Mouse (Mus musculus) MEL (cell line): ENCODE measurements around the gene Myod1.

Source experiments
- CHD1 ChIP-seq: IDR thresholded peaks from 2 replicates; pipeline ENCODE4 v1.6.1; 2012; ENCODE audit warnings: low read depth, mild to moderate bottlenecking, inconsistent platforms, low read length, improper control_type of control experiment
- CTCF ChIP-seq, 3 experiments: IDR thresholded peaks in 2 of 3; conservative IDR thresholded peaks in 1 of 3; 2 replicates each; pipeline ENCODE4 v1.5.1; 2011 to 2012; ENCODE audit warnings: low read length in 3 of 3, low read depth in 2 of 3, mild to moderate bottlenecking in 2 of 3, improper control_type of control experiment in 1 of 3, inconsistent platforms in 1 of 3, mixed read lengths in 1 of 3, moderate library complexity in 1 of 3; ENCODE audit not compliant: control insufficient read depth in 1 of 3, insufficient read depth in 1 of 3, poor library complexity in 1 of 3, severe bottlenecking in 1 of 3
- E2F4 ChIP-seq: IDR thresholded peaks from 2 replicates; pipeline ENCODE4 v1.6.1; 2011; ENCODE audit warnings: low read depth, low read length, improper control_type of control experiment, borderline replicate concordance
- JUND ChIP-seq: IDR thresholded peaks from 2 replicates; pipeline ENCODE4 v1.6.1; 2011; ENCODE audit warnings: low read depth, mild to moderate bottlenecking, improper control_type of control experiment, low read length
- MAZ ChIP-seq: IDR thresholded peaks from 2 replicates; pipeline ENCODE4 v1.6.1; 2012; ENCODE audit warnings: low read depth, mild to moderate bottlenecking, inconsistent platforms, low read length, improper control_type of control experiment
- MEF2A ChIP-seq: IDR thresholded peaks from 2 replicates; pipeline ENCODE4 v1.6.1; 2014; ENCODE audit warnings: low read depth, mild to moderate bottlenecking, inconsistent platforms, low read length, improper control_type of control experiment; ENCODE audit not compliant: poor library complexity, insufficient replicate concordance, severe bottlenecking; ENCODE audit errors: extremely low read depth
- NELFE ChIP-seq: IDR thresholded peaks from 2 replicates; pipeline ENCODE4 v1.6.1; 2011; ENCODE audit warnings: low read depth, low read length, improper control_type of control experiment
- POLR2A ChIP-seq, 2 experiments: IDR thresholded peaks; 2 replicates each; pipeline ENCODE4 v1.6.1; 2011 to 2012; ENCODE audit warnings: low read length in 2 of 2, mild to moderate bottlenecking in 2 of 2, control low read depth in 1 of 2, improper control_type of control experiment in 1 of 2, low read depth in 1 of 2, moderate library complexity in 1 of 2; ENCODE audit not compliant: control insufficient read depth in 1 of 2, insufficient read depth in 1 of 2, poor library complexity in 1 of 2
- POLR2AphosphoS5 ChIP-seq: IDR thresholded peaks from 2 replicates; pipeline ENCODE4 v1.6.1; 2012; ENCODE audit warnings: low read depth, borderline replicate concordance, mild to moderate bottlenecking, inconsistent platforms, low read length, moderate library complexity, mixed read lengths
- RAD21 ChIP-seq: IDR thresholded peaks from 2 replicates; pipeline ENCODE4 v1.6.1; 2011; ENCODE audit warnings: mild to moderate bottlenecking, low read depth, low read length, improper control_type of control experiment
- RCOR1 ChIP-seq: IDR thresholded peaks from 2 replicates; pipeline ENCODE4 v1.6.1; 2012; ENCODE audit warnings: low read depth, mild to moderate bottlenecking, inconsistent platforms, low read length, improper control_type of control experiment
- TBP ChIP-seq: IDR thresholded peaks from 2 replicates; pipeline ENCODE4 v1.8.0; 2011; ENCODE audit warnings: low read depth, low read length, improper control_type of control experiment
- TCF12 ChIP-seq: IDR thresholded peaks from 2 replicates; pipeline ENCODE4 v1.6.1; 2014; ENCODE audit warnings: low read depth, mild to moderate bottlenecking, inconsistent platforms, low read length, improper control_type of control experiment, moderate library complexity
- ZMIZ1 ChIP-seq: IDR thresholded peaks from 2 replicates; pipeline ENCODE4 v1.6.1; 2012; ENCODE audit warnings: low read depth, mild to moderate bottlenecking, inconsistent platforms, low read length, improper control_type of control experiment, moderate library complexity

- TF ChIP-seq NELFE = no peak
- no peak for TF ChIP-seq TCF12
- TF ChIP-seq ZMIZ1 = no peak
- no peak for TF ChIP-seq E2F4
- no peak for TF ChIP-seq CTCF (IDR thresholded peaks at IDR 0.05 in 2 of 3, conservative IDR thresholded peaks at IDR 0.05 in 1 of 3; ENCODE audit: control insufficient read depth in 1 of 3, insufficient read depth in 1 of 3, low read depth in 2 of 3, low read length in 3 of 3, poor library complexity in 1 of 3, severe bottlenecking in 1 of 3)
- TF ChIP-seq POLR2A (IDR thresholded peaks at IDR 0.05; ENCODE audit: control insufficient read depth in 1 of 2, insufficient read depth in 1 of 2, low read depth in 1 of 2, low read length in 2 of 2, poor library complexity in 1 of 2) = no peak
- TF ChIP-seq MAZ = no peak
- no peak for TF ChIP-seq TBP
- no peak for TF ChIP-seq JUND
- TF ChIP-seq POLR2AphosphoS5 = no peak
- no peak for TF ChIP-seq RAD21
- no peak for TF ChIP-seq MEF2A
- TF ChIP-seq CHD1 = no peak
- no peak for TF ChIP-seq RCOR1
Measured at GRCm38 (mm10) chr7:46361776-46362175, 14.5 kb upstream of the Myod1 start.
